Mouse (Mus musculus) mesoderm, embryonic 11.5 days (tissue): ENCODE data around the gene Fam172a.

Experiments used
- DNase-seq: peaks from one replicate; pipeline ENCODE4 v3.0.0-alpha.2; 2012; ENCODE audit warnings: low read depth, low spot score

Gene Fam172a

GRCm38 (mm10) chr13:78099746-78100530, 398.1 kb downstream of the Fam172a start:
- DNase-seq: no peak

- DNase-seq: no peak
These were observed 398.8 kb downstream of the Fam172a start for GRCm38 (mm10) chr13:78100664-78101063.

GRCm38 (mm10) chr13:78102337-78102736, 400.5 kb downstream of the Fam172a start:
- no peak for DNase-seq

GRCm38 (mm10) chr13:78104851-78105250, 403.0 kb downstream of the Fam172a start:
- no peak for DNase-seq

- DNase-seq: no peak
These were observed 408.8 kb downstream of the Fam172a start for GRCm38 (mm10) chr13:78110648-78111047.

GRCm38 (mm10) chr13:78113978-78114377, 412.1 kb downstream of the Fam172a start:
- DNase-seq: no peak

- DNase-seq: no peak
These were observed 416.9 kb downstream of the Fam172a start for GRCm38 (mm10) chr13:78118715-78119114.

- no peak for DNase-seq
These were observed 420.2 kb downstream of the Fam172a start for GRCm38 (mm10) chr13:78121991-78122390.

- DNase-seq: no peak
These were observed 422.1 kb downstream of the Fam172a start for GRCm38 (mm10) chr13:78123911-78124426.

- DNase-seq: no peak
These were observed 455.6 kb downstream of the Fam172a start for GRCm38 (mm10) chr13:78157465-78157864.

- DNase-seq: peak; percentile 73
These were observed 460.3 kb downstream of the Fam172a start for GRCm38 (mm10) chr13:78162149-78162548.

GRCm38 (mm10) chr13:78163087-78163958, 461.5 kb downstream of the Fam172a start:
- DNase-seq: peak; percentile 88

GRCm38 (mm10) chr13:78164941-78165340, 463.1 kb downstream of the Fam172a start:
- no peak for DNase-seq

- DNase-seq: no peak
These were observed 466.3 kb downstream of the Fam172a start for GRCm38 (mm10) chr13:78168166-78168565.

GRCm38 (mm10) chr13:78171320-78171719, 469.5 kb downstream of the Fam172a start:
- DNase-seq: no peak

- DNase-seq: no peak
These were observed 470.3 kb downstream of the Fam172a start for GRCm38 (mm10) chr13:78171984-78172636.

GRCm38 (mm10) chr13:78172861-78173260, 471.0 kb downstream of the Fam172a start:
- DNase-seq: no peak

- no peak for DNase-seq
These were observed 472.4 kb downstream of the Fam172a start for GRCm38 (mm10) chr13:78174191-78174590.

- no peak for DNase-seq
These were observed 473.1 kb downstream of the Fam172a start for GRCm38 (mm10) chr13:78174891-78175290.

- no peak for DNase-seq
These were observed 474.1 kb downstream of the Fam172a start for GRCm38 (mm10) chr13:78175821-78176380.

- no peak for DNase-seq
These were observed 475.6 kb downstream of the Fam172a start for GRCm38 (mm10) chr13:78177381-78177950.
